Mouse (Mus musculus) heart, postnatal 4 days (tissue): ENCODE results near the gene Gpx3. TPM values are rescaled to one million over a fixed set of nuclear protein-coding genes. Genes with fewer than 3 reads are reported as not detected.
"Not testable (repeated sequence)": the region's sequence is repeated elsewhere in the genome, so short reads cannot be mapped to it uniquely, and the experiment has no call there.

ENCODE experiments used
- DNase-seq: peaks from one replicate; pipeline ENCODE4 v3.0.0; 2021
- total RNA-seq, 2 experiments: library from RNA; stranded (reverse); gene quantifications; 2 replicates each; pipeline ENCODE4 v1.2.3; 2021

The Gpx3 gene
- 100 to 1,000 TPM; 153 to 177 TPM for total RNA-seq

DNA sequence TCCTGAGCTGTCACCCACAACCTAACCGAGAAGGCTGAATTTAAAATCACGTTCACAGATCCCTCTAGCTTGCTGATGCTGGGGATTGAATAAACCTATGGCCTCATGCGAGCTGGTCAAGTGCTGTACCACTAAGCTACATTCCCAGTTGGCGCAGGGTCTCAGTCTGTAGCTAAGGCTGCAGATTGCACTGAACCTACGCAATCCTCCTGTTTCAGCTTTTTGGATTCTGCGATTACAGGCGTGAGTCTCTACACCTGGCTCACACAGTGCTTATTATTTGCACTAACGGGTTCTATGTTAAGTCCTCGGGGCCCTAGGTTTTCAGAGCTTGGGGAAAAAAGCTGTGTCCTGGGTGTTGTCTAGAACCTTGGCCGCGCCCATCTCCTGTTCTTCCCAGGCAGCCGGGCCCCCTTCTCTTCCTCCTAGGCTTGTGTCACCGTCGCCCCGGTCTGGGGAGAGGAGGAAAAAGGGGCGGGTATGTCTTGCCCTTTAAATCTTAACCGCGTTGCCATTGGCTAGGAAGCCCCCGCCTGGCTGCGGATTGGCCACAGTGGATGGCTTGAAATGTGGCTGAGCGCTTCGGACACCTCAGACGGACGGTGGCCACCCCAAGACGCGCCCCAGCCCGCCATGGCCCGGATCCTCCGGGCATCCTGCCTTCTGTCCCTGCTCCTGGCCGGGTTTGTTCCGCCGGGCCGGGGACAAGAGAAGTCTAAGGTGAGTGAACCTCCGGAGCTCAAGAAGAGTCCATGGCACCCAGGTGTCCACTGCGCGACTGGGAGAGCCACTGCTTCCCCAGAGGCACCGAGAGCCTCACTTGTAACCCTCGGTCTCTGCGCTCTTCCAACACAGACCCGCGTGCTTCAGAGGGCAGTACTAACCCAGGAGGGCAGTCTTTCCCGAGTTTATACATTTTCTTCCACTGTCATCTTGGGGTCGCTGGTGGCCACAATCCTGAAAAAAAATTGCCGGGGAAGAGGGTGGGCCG is at the start of gene Gpx3:
Gene Gpx3 (plus strand): TSS at position 121 of the 991 bp plus-strand sequence.
- peak; percentile 86 for DNase-seq

DNA sequence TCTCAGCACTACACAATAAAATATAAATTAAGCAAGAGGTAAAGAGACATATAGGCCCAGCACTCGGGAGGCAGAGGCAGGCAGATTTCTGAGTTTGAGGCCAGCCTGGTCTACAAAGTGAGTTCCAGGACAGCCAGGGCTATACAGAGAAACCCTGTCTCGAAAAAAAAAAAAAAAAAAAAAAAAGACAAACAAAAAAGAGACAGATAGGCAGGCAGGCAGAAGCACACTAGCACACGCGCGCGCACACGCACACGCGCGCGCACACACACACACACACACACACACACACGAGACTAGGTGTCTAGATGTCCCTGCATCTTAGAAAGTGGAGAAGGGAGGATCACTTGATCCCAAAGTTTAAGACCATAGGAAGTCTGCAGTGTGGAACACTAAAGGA is 43.4 kb upstream of the Gpx3 start:
- not testable (repeated sequence) for DNase-seq

DNA sequence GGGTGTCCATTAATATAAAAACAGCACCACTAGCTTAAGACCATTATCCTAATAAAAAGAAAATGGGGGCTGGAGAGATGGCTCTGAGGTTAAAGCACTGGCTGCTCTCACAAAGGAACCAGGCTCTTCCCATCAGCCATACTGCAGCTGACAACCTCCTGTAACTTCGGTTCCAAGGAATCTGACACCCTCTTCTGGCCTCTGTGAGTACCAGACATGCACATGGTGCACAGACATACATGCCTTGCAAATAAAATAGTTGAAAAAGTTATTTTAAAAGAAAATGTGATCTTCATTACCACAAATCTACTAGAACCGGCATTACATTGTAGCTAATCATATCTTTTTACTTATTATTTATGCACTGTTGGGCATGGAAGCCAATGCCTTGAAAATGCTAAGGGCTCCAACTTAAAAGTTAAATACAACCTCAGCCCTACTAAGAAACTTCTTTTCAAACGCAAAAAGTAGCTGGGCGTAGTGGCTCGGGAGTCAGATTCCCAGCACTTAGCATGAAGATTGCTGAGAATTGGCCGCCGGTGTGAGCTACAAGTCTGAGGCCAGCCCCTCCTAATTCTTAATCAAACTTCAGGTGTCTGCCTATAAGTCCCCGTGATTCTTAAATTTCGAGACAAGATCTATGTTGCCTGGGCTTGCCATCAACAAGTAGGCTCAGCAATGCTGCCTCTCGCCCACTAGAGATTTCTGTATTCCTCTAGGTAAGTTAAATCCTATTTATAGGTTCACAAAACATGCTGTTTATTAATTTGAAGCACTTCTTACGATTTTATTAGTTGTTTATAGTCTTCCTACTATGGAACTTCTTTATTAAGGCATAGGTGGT is 42.7 kb upstream of the Gpx3 start:
- peak; percentile 25 for DNase-seq

DNA sequence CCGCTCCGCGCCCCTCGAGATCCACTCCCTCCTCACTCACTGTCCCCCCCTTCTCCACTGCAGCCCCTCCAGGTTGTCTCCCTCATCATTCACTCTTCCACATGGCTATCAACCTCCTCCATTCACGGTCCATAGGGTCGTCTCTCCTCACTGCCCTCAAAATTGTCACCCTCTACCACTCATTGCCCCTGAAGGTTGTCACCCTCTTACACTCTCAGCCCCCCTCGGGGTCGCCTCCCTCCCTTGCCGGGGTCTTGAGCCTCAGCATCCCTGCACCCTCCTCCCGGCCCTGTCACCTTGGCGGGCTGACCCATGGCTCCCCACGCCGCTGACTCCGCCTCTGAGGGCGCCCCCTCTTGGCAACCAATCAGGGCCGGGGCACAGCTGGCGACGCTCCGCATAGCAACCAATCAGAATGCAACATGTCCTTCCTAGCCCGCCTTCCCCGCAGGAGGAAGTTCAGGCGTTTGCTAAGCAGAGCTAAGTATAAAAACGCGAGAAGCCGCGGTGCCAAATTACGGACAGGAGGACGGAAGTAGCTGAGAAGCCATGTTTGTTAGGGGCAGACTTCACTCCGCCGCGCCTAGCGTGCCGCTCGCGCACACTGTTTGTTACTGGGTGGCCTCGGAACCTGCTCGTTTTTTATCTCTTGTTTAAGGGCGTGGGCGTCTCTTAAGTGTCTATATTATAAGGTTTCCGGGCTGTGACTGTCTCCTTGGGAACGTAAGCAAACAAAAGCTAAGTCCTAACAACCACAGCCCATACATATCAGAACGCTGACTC is 41.8 kb upstream of the Gpx3 start, which contains the start of gene Lyrm7:
Gene Lyrm7 (minus strand): TSS at position 661 of the 783 bp plus-strand sequence.
- DNase-seq: peak; percentile 97

DNA sequence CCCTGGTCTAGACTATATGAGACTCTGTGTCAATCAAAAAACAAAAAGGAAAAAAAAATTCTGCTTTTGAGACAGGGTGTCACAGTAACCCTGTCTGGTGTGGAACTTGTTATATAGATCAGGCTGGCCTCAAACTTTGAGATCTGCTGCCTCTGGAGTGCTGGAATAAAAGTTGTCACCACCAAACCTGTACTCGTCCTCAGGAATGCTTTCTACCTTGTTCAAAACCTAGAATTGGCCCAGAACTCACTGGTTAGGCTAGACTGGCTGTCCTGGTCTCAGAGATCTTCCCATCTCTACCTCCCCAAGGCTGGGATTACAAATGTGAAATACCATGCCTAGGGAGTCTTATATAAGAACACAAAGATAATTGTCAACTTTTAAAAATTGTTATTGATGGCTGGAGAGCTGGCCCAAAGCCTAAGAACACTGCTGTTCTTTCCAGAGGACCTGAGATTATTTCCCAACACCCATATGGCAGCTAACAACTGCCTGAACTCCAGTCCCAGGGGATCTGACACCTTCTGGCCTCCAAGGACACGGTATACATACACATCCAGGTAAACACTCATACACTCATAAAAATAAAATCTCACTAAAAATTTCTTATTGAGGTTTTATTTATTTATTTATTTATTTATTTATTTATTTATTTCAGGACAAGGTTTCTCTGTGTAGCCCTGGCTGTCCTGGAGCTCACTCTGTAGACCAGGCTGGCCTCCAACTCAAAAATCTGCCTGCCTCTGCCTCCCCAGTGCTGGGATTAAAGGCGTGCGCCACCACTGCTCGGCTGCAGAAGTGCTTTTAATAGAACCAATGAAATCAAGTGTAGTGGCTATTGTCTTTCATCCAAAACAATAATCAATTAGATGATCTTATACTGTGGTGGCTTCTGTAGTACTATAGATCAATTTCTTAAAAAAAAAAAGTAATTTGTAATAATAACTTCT is 40.5 kb upstream of the Gpx3 start:
- no peak for DNase-seq

DNA sequence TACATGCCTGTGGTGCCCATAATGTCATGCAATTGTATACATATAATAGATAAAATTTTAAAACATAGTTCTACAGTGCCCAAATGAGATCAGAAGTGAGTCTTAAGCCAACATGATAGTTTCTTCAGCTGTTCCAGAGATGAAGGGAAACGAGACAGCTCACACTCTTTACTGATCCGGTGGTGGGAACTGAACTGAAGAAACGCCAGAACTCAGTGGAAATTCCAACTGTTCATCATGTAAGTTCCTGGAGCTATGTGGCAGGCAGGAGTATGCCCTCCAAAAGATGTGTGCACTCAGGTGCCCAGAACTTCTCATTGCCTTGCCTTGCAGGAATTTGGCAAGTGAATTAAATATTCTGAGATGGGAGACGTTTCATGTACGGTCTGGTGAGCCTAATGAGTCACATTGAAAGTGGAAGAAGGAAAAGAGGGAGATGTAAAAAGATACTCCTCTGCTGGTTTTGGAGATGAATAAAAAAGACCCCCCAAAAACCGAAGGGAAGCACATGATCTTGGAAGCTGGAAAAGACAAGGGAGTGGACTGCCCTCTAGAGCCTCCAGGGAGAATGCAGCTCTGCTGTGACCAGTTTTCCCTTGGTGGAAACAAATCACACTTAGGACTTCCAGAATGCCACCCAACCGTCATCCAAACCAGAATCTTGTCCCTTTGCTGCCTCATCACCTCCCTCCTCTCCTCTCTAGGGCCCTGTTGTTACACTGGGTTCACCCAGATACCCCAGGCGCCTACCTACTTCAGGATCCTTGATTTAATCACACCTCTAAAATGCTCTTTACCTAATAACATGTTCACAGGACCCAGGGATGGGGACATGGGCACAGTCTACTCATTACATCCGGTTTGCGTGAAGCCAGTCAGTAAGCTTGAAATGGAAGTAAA is 39.4 kb upstream of the Gpx3 start:
- peak; percentile 67 for DNase-seq

DNA sequence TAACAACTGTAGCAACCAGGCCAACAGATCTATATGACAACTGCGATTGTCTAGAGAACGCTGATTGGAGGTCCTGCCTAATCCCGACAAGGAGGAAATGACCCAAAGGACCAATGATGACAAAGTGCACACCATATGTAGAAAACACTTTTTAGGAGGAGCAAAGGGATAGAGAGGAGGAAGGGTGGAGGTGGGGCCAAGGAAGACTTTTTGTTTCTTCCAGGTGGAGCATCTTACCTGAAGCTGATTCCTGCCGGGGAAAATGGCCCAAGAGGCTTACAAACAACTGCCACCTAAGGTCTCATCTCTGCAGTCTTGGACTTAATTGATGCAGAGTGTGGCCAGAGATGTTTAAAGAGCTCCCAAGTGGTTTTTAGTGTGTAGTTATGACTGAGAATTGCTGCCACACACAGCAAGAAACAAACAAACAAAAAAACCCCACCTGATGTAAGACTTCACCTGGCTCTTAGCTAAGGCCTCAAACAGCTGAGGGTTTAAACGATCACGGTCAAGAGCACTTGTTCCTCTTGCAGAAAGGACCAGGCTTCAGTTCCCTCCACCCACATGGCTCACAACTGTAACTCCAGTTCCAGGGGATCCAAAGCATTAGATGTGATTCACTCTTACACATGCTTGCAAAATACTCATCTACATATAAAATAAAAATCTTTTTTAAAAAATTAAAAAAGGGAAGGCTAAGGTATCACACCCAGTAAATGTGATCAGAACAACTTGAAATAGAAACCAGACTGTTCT is 36.7 kb upstream of the Gpx3 start:
- no peak for DNase-seq

DNA sequence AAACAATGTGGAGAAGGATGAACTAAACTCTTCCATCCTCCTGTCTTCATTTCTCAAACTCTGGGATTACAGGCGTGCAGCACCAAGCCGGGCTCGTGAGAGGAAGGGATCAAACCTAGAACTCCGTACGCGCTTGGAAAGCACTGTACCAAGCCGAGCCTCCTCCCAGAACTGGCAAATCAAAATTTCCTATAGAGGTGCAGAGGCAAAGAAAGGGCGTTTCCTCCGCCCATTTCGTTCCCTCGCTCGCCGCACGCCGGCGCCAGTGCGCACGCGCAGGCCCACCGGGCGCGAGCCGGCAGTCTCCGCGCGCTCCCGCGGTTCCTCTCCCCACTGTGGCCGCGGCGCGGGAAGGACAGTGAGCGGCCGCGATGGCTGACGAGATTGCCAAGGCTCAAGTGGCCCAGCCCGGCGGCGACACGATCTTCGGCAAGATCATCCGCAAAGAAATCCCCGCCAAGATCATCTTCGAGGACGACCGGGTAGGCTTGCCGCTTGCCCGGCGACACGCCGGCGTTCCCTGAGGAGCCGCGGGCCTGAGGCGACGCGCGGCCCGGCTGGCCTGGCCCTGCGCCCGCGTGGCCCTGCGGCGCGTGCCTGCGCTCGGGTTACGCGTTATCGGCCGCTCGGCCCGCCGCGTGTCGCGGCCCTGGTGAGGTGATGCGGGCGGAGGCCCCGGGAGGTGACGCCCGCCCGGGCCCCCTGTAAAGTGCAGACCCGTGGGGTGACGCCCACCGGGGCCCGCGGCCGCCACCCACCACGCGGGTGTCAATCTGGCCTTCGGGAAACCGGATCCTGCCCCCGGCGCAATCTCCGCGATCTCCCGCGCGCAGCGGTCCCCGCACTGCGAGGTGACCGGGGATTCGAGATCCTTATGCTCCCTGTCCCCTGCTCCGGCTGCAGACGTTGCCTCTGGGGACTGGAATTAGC is 35.9 kb upstream of the Gpx3 start, which contains the start of gene Hint1:
Gene Hint1 (plus strand): TSS at position 265 of the 930 bp plus-strand sequence.
- DNase-seq: peak; percentile 95

DNA sequence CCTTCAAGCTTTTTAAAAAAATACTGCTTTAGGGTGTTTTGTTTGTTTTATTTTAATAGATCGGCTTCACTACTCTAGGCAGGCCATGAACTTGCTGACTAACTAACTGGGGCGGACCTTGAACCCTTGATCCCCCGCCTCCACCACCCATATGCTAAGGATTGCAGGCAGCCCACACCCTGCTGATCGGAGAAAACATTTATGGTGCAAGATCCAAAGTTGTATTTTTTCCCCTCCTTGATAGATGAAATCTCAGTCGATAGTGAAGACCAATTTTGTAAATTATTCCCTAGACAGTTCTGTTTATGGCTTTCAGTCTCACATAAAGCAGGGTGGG is 35.2 kb upstream of the Gpx3 start:
- DNase-seq: peak; percentile 25

DNA sequence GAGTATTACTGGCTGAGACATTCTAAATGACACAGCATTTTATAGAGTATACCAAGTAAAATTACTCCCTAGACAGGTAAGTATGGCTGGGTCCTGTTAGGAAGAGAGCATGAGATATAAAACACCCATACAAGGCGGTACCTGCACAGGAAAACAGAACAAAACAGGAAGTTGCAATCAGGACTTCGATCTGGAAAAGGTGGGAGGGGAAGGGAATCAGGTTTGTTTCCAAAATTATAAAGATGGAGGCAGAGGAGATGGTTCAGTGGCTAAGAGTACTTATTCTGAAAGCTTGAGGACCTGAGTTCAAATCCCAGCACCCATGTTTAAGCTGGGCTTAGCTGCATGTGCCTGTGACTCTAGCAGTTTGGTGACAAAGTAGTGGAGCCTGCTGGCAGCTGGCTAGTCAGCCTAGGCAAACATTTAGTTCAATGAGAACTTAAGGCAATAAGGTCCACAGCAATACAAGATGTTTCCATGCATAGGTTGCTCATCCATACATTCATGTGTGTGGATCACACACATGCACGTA is 34.3 kb upstream of the Gpx3 start:
- no peak for DNase-seq

DNA sequence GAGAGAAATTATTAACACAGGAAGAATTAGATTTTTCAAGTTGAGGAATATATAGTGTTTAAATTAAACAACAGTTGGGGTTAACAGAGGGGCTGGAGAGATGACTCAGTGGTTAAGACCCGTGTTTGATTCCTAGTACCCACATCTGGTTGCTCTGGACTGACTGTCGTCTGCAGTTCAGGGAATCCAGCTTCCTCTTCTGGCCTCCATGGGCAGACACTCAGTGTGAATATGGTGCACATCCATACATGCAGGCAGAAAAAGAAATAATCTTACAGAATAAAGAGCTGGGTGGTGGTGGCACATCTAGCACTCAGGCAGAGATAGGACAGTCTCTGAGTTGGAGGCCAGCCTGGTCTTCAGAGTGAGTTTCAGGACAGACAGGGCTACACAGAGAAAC is 33.8 kb upstream of the Gpx3 start:
- DNase-seq: no peak

DNA sequence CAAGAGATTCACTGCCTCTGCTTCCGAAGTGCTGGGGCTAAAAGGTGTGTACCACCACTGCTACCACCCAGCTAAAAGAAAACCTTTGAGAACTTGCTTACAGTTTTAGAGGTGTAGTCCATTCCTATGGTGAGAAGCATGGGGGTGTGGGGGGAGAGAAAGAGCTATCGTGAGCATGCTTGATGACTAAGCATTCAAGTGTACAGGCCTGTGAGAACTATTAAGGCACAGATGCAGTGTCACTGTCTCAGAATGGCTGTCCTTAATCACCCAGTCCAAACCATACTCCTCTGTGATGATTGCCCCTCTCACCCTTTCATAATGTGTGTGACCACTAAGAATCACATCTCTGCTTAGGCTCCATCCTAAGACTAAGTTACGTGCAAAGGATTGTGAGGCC is 32.9 kb upstream of the Gpx3 start:
- no peak for DNase-seq

DNA sequence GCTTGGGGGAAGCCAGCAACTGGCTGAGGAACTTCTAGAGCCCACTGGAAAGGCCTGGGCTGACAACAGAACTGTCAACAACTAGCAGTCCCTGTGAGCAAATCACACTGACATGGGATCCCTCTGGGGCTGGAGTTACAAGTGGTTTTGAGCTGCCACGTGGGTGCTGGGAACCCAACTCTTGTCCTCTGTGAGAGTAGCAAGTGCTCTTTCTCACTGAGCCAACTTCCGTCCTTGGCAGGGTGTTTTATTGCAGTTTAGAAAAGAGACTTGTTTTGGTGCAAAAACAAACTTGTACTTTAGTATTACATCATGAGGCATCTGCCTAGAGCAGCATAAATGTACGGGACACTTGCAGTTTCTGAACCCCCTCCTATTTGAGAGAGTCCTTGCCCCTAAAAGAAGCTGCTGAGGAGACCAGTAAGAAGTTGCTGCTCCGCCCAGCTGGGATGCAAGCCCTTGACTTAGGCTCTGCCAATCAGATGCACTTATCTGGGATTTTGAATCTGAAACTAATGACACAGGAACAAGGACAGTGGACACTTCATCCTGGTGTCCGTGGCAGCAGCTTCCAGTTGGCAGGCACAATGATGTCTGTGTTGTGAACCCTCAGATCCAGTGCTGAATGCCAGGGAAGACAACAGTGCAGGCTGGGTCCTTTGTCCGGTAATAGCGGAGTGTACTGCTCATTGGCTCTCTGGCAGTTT is 30.3 kb upstream of the Gpx3 start:
- no peak for DNase-seq

DNA sequence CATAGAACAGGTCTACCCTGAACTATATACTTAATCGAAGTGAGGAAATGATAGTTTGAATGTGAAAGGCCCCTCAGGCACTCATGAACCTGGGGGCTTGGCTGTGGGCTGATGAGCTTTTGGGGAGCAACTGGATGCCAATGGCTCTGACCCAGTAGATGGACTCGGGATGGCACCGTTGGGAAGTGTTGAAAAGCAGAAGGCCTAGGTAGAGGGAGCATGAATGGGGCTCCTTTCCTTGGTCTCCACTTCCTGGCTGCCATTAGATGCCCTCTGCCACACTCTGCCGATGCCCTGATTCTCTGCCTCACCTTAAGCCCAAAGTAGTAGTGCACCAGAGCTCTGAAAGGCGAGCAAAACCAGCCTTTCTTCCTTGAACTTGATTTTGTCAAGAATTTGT is 26.2 kb upstream of the Gpx3 start:
- DNase-seq: no peak

DNA sequence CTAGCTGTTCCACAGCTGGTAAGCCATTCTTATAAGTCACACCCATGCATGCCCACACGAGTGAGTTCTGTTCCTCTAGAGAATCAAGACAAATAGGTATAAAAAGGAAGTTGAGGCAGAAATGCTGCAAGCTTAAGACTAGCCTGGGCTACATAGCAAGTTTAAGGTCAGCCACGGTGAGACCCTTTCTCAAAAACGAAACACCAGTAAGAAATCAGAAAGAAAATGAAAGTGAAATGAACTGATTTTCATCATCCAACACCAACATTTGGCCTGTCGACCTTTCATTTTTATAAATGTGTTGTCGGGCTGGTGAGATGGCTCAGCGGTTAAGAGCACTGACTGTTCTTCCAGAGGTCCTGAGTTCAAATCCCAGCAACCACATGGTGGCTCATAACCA is 23.4 kb upstream of the Gpx3 start:
- DNase-seq: no peak

DNA sequence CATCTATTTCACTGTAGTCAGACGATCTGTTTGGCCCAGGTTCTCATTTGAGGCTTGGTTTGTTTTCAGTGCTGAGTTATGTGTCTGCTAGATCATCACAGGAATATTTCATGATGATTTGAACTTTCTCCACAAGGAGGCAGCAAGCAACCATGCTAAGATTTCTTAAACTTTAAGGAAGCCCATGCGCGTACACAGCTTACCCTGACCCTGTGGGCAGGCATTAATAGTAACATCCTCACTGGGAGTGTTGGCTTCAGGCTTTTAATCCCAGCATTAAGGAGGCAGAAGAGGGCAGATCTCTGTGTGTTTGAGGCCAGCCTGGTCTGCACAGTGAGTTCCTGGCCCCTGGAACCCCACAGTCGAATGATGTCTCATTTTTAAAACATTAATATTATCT is 22.8 kb upstream of the Gpx3 start:
- peak; percentile 72 for DNase-seq

DNA sequence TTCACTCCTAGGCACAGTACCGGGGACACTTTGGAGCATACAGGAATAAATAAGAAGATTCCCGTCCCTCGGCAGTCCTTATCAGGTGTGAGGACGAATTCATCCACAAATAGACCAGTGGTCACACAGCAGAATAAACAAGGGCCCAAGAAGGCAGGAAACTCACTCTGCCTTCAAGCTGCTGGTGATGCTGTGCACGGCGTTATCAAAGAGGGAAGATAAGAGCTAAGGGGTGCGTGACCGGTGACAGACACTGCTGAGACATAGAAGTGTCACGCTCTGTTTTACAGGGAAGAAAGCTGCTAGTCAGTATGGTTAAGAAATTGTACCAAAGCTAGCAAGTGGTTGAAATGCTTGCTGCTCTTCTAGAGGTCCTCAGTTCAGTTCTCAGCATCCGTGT is 22.3 kb upstream of the Gpx3 start:
- no peak for DNase-seq
